Mouse (Mus musculus) bone marrow, adult 2 months (tissue): Measurements from ENCODE around the gene Olfr490.

ENCODE experiments used
- CTCF ChIP-seq: fragments of 200-500 bp; IDR thresholded peaks from 2 replicates; pipeline ENCODE4 v1.5.1; 2011; ENCODE audit warnings: low read length, control low read depth; ENCODE audit not compliant: control insufficient read depth, insufficient read depth
- POLR2A ChIP-seq: fragments of 200-500 bp; IDR thresholded peaks from 2 replicates; pipeline ENCODE4 v1.6.1; 2011; ENCODE audit warnings: low read depth, mild to moderate bottlenecking, control low read depth, low read length, borderline replicate concordance; ENCODE audit not compliant: control insufficient read depth

DNA sequence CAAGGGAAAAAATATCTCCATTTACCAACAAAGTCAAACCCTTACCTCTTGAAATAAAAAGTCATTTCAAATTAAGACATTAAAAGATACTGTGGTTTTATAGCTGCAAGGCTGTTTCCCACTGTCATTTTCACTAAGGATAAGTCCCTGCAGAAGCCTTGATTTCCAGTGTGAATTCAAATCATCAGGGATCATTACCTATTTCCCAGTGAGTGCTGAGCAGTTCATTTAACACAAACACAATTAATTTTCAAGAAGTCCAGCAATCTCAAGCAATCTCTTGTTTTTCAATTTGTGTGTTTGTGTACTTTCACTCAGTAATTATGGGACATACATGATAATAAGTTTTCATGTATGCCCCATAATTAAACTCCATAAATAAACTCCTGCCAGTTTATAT, 30.5 kb downstream of the Olfr490 start, which contains the start of gene Olfr488:
- no peak for TF ChIP-seq CTCF
- no peak for TF ChIP-seq POLR2A
